Mouse (Mus musculus) c-Kit-positive CD71-negative TER-119-negative erythroid progenitor cells, embryonic 14.5 days (primary cell): ENCODE measurements around the gene Gtf2e1.

Source experiments
- DNase-seq: peaks from one replicate; pipeline ENCODE4 v3.0.0-alpha.2; 2013; ENCODE audit warnings: low read depth

Gtf2e1 gene

DNA sequence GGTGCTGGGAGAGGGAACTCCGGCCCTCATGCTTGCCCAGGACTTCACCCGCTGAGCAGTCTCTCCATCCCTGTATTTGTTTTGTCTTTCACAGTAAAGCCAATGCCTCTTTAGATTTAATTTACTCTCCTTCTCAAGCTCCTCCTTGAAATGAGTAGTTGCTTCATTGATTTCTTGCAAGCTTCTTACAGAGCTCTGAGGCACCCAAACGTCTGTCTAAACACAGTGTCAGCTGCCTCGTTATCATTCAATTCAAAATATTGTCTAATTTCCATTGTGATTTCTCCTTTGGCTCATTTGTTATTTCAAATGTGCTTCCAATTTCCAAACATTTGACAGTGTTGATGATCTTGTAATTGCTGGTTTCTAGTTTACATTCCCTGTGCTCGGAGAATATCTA is 6.7 kb upstream of the Gtf2e1 start:
- no peak for DNase-seq

DNA sequence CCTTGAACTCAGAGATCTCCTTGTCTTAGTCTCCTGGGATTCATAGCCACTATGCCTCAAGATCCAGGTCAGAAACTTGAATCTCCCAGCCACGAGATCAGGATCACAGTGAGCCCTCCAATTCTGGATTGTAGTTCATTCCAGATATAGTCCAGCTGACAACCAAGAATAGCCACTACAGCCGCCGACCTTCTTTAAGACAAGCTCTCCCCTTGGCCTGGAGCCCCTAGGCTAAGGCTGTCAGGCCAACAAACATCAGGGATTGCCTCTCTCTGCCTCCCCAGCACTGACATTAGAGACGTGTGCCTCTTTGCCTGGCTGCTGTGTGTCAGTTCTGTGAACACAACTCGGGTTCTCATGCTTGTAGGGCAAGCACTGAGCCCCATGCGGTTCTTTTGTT is 1.2 kb upstream of the Gtf2e1 start:
- no peak for DNase-seq

DNA sequence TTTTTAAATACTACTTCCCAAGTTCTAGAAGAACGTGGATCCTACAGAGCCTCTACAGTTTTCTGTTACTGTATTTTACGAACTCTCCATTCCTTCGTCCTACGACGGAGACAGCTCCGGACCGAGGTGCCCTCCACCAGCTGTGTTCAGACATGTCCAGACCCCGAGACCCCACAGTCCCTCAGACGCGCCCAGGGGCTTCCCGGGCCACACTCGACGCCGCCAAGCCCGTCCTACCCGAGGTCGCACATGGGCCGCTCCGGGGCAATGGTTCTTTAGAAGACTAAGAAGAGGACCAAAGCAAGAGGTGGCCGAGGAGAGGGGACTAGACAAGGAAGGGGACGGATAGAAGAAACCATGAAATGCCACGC is 364 bp downstream of the Gtf2e1 start:
- DNase-seq, result no peak

DNA sequence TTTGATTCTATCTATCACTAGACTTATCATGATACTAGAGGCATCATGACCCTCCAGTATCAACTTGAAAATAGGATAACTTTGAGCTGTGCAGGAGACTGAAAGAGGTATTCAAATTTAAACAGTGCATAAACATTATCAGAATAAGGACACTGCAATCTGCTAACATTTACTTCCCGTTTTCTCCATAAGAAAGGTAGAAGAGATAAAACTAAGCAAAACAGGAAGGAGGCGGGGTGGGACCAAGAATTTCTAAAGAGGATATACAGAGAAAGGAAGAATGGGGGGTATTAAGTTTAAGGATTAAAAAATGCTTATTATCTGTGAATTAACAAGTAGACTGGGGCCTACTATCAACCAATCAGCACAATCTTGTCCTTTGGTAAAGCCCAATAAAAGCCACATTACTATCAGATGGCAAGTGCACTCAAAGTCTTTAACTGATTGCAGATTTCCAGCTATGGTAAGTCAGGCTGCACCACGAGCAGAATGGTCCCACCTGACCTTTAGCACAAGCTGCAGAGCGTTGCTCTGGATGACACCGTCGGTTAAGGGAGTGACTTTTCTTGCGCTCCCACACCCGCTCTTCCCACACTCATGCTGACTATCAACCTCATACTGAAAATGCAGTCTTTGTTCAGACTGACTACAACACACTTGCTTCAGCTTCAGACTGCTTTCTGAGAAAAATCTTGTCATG is 6.1 kb downstream of the Gtf2e1 start:
- DNase-seq, result no peak

DNA sequence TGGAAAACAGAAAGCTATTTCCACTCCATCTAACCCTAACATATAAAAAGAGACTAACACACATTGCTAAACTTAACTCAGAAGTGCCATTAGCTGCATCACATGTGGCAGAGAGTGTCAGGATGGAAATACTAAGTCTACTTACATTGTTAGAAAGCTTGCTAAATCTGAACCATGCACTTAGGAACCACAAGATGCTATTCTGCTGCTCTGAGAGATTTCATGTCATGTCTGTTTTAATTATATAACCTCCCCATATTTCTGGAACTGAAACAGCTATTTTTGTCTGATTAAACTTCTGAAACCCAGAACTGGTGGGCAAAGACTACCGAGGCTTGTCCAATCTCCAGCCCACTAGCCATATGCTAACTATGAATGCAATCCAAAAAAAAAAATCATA is 7.5 kb downstream of the Gtf2e1 start:
- no peak for DNase-seq

DNA sequence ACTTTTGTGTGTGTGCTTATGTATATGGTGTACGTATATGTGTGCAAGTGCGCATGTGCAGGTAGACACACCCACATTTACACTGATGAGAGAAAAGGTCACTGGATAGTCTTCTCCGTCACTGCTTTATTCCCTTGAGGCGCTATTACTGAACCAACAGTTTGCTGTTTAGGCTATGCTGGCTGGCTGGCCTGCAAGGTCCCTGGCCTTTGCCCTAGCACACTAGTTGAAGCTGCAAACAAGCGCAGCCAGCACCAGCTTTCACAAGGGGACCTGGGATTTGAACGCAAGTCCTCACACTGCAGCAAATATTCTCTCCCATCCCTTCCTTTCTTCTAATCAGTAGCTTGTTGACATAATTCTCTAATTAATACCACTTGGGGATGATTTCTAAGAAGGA is 9.4 kb downstream of the Gtf2e1 start:
- no peak for DNase-seq

DNA sequence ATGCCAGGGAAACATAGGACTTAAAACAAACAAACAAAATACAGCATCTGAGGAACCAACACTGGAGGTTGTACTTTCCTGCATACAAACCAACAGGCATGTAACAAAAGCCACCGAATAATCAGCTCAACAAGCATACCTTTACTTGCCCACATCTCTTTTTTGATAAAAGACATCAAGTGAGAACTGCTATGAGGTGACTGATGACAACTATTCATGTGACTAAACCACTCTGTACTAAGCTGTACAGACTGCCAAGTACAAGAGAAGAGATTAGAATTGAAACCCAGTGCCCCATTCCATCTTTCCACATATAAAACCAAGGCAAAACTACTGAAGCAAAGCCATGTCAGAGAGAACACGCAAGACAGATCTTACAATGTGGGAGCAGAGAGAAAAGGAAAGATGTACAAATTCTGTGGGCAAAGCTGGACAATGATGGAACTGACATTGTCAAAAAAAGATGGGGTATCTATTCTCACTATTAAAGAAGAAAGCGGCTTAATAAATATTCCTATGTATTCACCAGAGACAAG is 12.8 kb downstream of the Gtf2e1 start:
- no peak for DNase-seq

DNA sequence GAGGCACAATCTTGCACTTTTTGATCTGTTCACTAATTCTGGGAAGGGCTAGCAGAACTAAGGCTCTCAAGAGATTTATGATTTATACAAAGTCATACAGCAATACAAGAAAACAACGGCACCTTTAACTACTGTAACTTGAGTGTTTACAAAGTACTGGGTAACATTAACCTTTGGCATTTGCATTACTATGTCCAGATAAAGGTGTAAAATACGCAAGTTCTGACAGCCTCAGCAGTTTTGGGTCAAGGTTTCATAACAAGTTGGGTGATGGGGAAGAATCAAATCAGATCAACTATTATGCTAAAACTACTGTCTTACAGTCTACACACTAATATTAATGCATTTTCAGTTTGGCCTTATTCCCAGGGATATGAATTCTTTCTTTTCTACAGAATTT is 14.5 kb downstream of the Gtf2e1 start:
- DNase-seq, result no peak

DNA sequence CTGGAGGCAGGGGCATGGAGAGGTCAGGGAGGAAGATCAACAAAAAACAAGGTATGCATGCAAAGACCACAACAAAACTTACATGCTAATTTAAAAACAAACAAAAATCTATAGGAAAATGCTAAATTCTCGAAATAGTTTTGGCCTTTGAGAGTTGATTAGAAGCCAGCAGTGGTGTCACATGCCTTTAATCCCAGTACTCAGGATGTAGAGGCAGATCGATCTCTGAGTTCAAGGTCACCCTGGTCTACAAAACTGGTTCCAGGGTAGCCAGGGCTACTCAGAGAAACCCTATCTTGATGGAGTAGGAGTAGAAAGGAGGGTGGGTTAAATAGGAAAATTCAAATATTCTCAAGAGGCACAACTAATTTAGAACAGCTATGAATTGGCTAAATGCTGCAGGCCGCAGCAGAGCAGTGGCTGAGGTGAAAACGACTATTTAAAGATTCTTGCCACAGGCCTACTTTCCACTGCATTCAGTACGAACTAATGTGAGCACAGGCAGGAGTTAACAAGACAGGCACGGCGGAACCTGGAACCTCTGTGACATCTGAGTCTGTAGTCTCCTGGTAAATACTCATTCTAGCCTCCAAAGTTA is 17.4 kb downstream of the Gtf2e1 start:
- DNase-seq, result no peak

DNA sequence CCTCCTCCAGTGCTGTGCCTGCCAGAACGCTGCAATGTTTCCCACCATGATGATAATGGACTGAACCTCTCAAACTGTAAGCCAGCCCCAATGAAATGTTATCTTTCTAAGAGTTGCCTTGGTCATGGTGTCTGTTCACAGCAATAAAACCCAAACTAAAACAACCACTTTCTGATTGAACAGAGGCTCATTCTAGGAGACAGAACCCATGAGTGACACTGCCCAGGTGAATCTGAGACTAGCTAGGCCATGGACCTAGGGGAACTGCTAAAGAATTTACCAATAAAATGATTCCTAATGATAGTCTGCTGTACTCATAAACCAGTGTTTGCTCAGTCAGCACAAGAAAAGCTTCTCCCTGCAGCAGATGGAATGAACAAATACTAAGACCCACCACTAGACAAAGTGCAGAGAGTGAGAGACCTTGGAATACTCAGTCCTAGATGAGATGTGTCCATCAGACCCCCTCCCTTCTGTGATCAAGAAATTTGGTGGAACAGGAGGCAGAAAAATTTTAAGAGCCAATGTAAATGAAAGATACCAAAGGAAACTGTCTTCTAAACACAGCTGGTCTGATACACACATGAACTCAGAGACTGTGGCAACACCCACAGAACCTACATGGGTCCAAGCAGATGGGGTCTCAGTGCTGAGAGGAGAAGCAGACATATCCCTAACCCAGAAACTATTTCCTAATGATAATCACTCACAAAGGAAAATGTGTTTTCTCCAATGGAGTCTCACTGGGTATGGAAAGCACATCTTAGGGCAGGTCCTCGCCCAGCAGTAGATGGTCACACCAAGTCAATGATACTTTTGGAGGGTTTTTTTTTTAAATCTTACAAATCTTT is 19.2 kb downstream of the Gtf2e1 start:
- no peak for DNase-seq

DNA sequence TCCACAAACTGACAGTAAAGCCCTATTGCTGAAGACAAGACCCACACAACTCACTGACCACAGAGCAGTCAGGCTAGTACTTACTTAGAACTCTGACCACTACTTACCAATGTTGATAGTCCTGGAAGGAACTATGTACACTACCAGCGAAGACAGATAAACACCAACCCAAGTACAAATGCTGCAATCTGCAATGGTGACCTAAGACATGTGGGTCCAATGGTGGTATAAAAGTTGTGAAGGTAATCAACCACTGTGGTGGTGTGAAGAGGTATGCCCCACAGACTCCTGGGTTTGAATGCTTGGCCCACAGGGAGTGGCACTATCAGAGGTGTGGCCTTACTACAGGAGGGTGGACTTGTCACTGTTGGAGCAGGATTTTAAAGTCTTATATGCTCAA is 19.9 kb downstream of the Gtf2e1 start:
- no peak for DNase-seq

DNA sequence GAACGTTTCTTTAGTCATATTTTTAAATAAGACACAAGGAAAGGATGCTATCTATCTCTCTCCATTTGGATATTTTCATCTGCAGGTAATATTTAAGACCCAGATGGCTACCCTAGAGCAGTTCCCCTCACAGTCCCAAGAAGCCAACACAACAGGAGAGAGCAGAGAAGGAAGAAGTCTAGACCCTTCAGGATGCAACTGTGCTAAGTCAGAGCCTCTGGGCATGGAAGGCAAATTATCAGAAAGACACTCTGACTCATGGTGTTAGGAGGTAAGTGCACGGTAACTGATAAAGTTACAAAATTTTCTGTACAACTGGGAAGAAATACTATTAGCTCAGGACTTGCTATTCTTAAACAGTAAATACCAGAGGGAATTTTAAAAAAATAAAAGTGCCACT is 20.9 kb downstream of the Gtf2e1 start:
- no peak for DNase-seq

DNA sequence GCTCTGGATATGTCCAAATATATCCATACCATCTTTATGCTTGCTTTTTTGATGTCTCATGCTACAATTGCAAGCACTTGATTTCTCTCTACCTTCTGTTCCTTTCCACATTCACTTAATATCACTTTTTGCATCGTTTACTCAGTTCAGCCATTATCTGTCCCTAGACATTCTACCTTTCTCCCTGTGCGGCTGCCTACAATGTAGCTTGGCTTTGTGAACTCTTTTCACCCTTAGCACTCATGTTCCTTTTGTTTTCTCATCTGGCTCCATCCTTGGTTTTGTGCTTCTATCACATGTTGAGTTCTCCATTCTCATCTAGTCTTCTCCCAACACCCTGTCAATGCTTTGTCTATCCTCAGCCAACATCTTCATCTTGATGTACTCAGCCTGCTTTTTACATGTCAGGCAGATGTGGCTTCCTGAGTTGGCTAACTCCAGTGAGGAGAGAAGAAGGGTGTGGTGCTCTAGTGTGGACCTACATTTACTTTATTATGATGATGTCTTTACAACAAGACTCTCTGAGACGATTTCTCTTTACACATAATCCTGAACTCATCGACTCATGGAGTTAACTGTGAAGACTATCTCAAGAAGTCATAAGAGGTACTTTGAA is 21.9 kb downstream of the Gtf2e1 start:
- DNase-seq, result no peak

DNA sequence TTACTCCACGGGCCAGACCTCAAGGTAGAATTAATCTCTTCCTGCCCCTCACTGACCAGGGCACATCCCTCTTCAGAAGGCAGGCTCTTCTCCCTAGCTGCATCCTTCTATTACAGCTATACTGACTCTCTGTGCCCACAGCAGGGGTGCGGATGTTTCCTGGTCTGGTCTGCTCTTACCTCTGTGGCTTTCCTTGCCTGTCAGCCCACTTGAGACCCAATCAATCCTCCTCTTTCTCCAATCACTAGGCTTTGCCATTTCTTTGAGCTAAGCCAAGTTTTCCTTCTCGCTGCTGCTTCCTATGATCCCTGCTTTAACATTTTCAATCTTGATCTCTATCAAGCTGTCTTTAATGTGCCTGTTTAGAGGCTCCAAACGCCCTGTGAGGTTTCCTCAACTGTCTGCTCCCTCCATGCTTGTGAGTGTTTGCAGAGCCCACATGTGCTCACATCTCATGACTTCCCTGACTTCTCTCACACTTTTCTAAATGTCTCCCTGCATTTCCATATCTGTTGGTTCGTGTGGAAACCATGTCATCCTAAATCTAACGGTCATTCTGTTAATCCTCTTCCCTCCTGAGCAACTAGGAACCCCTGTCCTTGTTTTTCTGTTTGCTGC is 23.1 kb downstream of the Gtf2e1 start:
- DNase-seq, result no peak

DNA sequence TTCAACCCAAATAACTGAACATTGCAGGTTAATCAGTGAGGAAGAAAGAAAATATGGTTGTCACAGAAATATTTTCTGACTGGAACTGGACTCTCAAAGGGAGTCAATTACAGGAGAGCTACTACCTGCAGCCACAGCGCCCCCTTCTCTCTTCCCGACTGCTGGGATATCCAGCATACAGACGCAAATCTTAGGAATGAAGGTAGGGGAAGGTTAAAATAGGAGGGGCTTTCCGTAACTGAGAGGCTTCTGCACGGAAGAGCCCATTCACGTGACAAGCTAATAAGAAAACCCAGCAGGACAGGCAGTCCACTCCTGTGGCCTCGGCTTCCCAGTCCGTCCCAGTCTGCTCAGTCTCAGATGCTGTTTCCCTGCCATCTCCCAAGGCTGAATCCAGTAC is 24.9 kb downstream of the Gtf2e1 start:
- DNase-seq, result no peak

DNA sequence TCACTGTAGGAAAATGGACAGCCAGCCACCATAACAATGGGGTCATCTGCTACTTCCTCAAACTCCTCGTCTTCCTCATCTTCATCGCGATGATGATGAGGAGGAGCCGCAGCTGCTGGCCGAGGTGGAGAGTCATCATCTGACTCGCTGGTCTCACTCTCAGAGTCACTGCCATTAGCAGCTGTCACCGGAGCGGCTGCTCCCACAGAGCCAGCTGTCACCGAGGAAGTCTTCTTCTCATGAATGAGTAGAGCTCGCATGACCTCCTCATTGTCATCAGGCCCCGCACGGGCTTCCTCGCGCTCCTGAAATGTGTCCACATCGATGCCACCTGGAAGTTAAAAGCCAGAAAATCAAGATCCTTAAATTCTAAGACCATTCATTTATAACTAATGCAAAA is 28.1 kb downstream of the Gtf2e1 start:
- no peak for DNase-seq

DNA sequence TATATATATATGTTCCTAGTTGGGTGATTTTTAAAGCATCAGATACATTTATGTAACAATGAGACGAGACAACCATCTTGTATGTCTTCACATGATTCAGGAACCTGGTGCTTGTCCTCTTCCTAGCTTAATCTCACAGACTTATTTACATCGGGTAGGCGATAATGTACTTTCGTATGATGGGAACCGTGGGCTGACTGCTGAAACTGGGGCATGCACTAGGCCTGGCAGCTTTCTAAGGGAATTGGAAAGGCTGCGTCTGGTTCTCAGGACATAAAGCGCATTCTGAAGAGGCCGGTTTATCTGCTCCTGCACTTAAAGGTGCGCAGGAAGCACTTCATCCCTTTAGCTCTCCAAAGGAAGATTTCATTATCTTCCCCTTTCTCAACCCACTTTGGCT is 32.8 kb downstream of the Gtf2e1 start:
- DNase-seq, result no peak

DNA sequence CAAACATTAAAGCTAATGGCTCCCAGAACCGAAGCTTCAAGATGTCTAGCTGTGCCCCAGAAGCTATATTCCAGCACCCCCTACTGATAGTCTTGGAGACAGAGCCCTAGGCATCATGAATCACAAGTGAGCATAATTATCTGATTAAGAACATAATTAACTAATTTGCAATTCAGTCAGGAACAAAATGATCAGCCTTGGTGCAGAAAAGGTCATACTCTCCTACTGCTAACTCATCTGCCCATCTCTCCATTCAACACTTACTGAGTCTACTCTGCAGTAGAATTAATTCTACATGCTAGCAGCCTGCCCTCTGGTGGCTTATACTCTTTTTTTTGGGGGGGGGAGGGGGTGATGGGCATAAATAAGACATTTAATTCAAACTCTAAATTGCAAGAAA is 35.1 kb downstream of the Gtf2e1 start:
- DNase-seq, result no peak

DNA sequence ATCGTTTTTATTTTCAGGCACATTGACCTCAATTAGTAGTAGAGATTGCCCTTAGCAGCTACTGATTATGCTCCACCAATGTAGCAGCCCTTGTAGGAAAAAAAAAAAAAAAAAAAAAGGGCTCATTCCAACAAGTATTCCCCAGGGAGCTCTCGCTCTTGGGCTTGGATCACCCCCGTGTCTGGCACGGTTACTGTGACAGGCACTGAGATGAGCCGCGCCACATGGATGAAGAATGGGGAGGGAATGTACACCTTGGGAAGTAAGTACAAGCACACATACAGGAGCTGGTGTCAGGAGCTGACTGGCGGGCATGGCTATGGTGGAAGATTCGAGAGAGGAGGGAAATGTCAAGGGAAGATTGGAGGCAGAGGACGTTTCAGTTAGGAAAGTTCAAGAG is 41.0 kb downstream of the Gtf2e1 start:
- DNase-seq, result no peak

DNA sequence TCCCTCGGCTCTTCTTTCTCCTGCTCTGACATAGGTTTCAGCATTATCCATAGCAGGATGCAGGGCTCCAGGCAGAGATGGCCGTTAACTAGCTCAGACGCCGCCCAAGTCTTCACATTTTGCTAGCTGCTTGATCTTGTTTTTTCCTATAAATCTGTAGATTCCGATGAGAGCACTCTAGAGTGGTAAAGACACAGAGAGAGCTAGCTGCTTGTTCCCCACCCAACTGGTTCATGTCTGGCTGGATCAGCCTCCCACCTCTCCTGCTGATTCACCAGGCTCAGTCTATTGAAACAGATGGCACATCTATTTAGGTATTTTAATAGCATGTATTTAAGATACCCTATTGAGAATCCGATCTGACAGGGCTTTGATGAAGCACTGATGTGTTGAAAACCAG is 44.6 kb downstream of the Gtf2e1 start:
- no peak for DNase-seq

DNA sequence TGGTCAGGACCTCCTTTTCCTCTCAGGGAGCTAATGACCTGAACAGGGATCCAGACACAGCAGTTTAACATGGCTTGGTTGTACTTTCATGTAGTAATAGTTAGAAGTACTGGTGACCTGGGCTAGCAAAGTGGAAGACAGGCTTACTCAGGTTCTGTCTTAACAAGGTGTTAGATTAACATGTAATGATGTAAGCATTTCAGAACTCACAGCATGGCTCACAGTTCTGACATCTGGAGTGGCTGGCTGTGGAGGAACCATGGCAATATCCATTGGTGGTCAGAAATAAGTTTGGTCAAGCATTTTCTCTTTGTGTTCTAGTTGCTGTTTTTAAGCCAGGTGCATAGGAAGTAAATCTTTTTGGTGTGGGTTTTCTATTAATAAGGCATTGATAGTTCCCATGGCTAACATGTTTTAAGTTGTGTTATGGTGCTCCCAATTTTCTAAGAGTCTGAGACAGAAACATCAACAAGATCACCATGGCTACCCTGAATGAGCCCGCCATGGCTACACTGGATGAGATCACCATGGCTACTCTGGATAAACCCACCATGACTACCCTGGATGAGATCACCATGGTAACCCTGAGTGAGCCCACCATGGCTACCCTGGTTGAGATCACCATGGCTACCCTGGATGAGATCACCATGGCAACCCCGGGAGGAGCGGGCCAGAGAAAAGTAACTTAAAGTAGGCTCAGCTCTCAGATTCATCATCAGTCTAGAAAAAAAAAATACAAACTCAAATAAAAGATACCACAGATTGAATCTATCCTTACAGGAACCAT is 52.6 kb downstream of the Gtf2e1 start:
- DNase-seq, result no peak
